Mouse (Mus musculus) urinary bladder, adult 2 months (tissue): ENCODE measurements at regions not wholly inside any gene's neighbourhood (a gene's known extent, or its start where the extent isn't known, plus 50 kb on each side); places are given as distances from the start of the nearest gene placed in this dataset.

Experiments used
- DNase-seq: peaks from one replicate; pipeline ENCODE4 v3.0.0; 2022; ENCODE audit warnings: low spot score

DNA sequence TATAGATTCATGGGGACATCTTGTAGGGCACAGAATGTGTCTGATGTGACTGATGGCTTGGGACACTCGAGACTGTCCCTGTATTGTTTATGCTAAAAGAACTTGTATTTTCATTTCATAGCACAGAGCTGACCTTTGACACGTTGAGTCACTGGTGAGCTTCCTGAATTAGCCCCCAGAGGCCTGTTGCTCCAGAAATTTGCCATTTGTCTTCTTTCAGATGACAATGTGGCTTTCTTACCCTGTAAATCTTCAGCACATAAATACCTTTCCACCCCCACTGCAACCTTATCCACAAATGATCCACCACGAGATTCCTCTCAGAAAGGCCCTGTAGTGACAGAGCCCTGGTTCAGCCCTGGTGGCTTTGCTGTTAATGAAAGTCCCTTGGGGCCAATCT is 335.5 kb upstream of the Zfp637 start:
- no peak for DNase-seq

DNA sequence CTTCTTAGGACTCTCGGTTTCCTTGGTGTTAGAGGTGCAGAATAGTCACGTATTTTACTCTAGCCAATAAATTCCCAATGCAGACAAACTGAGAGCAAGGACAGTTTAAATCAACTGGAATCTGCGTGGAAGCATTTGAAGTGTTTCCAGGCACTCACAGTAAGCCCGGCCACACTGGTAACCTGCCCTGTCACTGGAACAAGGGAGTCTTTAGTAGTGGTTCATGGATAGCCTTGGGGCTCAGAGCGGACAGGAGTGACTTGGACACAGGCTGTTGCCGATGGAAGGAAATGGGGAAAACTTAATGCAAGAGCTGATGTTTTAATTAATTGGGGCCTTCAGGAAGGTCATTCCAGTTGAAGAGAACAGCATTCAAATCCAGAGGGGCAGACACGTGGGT is 334.4 kb upstream of the Zfp637 start:
- DNase-seq: no peak

- no peak for DNase-seq
Measured at GRCm38 (mm10) chr6:117508860-117509259, 332.1 kb upstream of the Zfp637 start.

- DNase-seq: no peak
Measured at GRCm38 (mm10) chr6:117510026-117510425, 331.0 kb upstream of the Zfp637 start.

GRCm38 (mm10) chr6:117514831-117515230 is 326.1 kb upstream of the Zfp637 start:
- no peak for DNase-seq

GRCm38 (mm10) chr6:117516906-117517305 is 324.1 kb upstream of the Zfp637 start:
- no peak for DNase-seq

DNA sequence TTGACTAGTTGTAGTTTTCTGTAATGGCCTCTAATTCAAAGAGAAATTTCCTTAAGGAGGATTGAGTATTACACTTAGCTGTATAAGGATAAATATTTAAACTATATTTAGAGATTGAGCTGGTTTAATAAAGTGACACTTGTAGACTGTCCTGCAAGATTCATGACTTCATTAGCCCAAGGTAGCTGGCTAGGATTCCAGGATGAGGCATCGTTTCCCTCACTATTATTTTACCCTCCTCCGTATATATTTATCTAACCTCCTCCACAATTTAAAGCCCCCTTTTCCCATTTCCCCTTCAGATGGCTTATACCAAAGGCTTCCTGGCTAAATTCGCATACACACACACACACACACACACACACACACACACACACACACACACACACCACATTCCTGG is 322.0 kb upstream of the Zfp637 start:
- no peak for DNase-seq

GRCm38 (mm10) chr6:117519466-117519865 is 321.5 kb upstream of the Zfp637 start:
- no peak for DNase-seq

GRCm38 (mm10) chr6:117526161-117526935 is 314.6 kb upstream of the Zfp637 start:
- DNase-seq: no peak

DNA sequence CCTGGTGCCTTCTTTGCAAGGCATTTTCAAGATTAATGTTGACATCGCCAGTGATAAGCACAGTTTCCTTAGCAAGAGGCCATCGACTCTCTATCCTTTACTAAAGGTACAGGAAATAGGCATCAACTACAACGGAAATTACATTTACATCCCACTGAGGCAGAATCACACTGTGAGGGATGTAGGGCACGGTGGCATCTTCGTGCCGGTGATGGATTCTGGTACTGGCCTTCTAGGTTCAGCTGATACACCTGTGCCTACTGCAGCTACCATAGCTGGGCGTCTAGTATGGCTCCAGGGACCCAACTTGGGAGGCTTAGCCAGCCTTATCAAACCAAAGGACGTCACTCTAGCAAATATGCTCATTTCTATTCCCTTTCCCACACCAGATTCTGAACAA is 313.5 kb upstream of the Zfp637 start:
- DNase-seq: no peak

GRCm38 (mm10) chr6:117534149-117534548 is 306.8 kb upstream of the Zfp637 start:
- no peak for DNase-seq

DNA sequence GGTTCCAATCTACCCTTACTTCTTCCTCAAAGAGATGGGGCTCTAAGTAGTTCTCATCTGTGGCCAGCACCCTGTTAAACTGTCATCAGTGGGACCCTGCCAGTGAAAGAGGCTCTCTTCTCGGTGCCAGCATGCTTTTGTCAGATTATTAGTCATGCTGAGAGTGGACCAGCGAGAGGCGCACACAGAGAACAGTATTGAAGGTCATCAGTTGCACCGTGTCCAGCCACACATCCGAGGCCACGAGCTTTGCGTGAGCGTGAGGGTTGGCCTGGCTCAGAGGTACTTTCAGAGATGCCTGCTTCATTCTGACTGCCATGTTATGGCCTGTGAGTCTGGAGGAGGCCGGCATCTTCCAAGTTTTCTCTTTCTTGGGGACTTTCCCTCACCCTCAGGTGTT is 306.0 kb upstream of the Zfp637 start:
- DNase-seq: no peak

GRCm38 (mm10) chr6:117536084-117536483 is 304.9 kb upstream of the Zfp637 start:
- DNase-seq: no peak

GRCm38 (mm10) chr6:117542431-117542830 is 298.5 kb upstream of the Zfp637 start:
- no peak for DNase-seq

DNA sequence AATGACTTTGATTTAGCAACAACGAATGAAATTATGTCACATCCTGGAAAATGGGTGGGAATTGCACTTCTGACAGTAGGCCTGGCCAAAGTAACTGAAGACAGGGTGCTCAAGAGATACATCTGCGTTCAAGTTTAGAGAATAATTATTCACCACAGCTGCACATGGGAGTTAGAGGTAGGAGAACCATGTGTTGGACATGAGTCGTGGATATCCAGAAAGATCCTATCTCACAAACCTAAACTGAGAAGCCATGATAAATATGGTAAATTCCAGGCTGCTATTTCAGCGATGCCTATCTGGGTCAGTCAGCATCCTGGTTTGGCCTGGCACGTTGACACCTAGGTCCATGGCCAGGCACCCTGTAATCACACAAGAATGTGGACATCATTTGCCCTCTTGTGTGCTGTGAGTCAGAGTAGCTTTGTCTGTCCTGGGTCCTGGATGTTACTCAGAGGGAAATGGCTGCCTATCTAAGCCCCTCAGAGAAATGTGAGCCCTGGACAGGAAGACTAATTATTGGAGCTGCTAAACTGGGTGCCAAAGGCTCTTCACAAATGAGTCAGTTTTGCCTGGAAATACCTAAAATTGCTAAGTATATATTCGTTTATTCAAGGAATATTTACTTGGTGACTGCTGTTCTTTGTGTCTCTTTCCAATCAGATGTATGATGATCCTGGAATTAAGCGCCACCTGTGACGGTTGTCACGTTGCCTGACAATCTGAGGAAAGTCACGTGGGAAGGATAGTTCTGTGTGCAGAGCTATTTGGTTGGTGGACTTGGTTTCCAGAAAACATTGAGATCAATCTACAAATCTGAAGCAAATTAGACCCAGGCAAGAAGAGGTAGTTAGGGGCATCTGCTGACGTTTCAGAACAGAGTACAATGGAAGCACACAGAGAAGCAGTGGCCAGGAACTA is 296.4 kb upstream of the Zfp637 start:
- no peak for DNase-seq

DNA sequence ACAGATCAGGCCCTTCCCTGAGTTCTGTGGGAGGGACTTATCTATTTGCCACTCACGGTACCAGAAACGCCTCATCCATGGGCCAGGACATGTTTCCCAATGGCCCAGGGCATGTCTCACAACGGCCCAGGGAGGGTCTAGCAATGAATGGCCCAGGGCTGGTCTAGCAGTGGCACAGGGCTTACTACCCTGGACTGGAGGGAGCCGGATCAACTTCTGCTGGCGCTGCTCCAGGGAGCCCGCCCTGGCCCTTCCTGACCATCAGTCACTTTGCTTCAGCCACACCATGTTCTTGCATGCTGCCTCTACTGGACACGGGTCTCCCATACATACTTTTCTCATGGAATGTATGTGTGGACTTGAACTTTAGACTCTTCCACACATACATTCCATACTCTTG is 290.1 kb upstream of the Zfp637 start:
- no peak for DNase-seq

DNA sequence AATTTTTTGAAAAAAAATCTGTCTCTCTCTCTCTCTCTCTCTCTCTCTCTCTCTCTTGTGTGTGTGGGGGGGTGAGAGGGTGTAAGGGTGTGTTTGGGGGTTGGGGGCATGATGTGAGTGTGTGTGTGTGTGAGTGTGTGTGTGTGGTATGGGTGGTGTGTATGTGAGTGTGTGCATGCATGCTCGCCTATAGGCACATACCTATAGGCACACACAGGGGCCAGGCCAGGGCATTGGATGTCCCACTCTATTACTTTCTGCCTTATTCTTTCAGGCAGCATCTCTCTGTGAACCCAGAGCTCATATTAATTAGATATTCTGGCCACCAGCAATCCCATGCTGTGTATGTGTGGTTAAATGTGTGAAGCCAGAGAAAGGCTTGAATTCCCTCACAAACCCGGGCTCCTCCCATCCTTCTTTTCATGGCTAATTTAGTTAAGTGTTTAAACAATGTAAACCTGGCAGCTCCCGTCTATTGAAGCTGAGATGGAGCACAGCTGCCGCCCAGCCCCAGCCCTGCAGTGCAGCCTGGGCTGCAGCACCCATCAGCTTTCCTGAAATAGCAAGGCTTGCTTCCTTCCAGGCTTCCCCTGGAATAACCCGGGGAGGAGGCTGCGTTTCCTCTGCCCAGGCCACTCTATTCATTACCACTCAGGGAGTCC is 288.8 kb upstream of the Zfp637 start:
- DNase-seq: no peak

DNA sequence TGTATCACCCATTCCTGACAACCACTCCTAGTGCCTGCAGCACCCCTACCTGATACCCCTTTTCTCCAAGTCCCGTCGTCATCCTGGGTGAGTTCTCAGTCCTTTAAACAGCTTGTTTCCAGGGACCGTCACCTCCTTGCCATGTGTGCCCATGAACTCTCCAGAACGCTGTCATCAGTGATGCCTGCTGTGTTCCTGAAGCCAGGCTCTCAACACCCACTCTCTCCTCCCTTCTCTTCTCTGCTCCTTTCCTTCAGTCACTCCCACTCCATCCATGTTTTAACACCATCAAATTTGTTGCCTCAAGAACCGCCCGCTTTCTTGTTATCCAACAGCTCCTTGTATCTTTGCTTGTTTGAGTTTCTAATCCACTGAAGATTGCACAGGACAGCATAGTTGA is 277.8 kb upstream of the Zfp637 start:
- DNase-seq: no peak

DNA sequence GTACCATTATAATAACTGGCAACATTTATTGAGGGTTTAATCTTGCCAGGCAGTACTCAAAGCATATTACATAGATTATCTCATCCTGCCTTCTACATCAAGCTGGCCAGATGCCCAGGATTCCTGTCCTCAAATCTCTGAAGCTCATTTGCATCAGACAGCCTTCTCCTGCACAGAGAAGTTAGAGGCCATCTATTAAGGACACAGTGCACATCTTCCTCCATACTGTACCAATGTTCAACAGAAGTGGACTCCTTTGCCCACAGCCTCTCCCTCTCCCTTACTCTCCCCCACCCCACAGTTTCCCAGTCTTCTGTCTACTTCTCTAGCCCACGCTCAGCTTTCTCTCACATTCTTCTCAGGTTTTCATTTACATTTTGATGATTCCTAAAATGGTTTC is 277.3 kb upstream of the Zfp637 start:
- DNase-seq: no peak

DNA sequence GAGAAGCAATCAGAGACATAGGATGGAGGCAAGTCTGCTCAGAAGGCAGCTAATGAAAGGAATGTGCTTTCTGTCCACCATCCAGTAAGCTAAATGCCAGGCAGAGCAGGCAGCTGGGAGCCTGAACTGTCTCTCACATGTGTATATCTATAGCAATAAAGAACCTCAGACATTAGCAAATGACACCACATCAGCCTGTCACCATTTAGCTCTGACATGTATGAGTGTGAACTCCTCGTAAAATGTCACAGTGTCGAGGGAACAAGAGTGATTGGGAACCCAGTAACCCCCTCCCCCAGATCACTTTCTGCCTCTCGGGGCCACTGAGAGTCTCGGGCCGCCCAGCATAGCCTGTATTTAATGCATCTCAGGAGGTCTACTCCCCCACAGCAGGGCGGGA is 274.2 kb upstream of the Zfp637 start:
- DNase-seq: no peak

- no peak for DNase-seq
Measured at GRCm38 (mm10) chr6:117567691-117568090, 273.3 kb upstream of the Zfp637 start.

DNA sequence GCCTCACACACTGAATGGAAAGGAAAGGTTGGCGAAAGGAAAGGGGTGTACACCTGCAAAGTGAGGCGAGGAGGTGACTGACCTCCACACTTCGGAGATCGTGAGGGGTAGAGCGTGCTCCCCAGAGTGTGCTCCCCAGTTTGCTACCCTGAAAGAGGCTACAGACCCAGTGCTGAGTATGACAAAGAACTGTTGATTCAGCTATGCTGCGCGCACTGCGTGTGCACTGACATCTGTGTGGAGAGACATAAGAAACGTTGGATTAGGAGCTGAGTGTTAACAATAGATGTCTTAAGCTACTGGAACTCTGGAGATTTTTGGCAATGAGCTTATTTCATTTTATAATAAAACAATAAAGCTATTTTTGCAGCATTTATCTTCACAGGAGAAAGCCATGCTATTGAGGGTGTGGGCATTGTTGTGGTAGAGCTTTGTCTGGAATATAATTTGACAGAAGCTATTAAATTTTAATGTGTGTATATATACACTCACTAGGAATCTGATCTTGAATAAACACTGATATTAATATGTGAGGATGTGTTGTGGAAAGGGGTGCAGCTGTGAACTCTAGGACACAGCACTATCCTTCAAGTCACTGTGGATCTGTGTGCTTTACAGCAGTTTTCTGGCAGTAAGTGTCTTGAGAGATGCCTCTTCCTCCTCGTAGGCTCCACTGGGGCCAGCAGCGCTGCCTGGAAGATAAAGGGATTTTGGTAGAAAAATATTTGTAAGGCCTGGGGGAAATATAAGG is 271.2 kb upstream of the Zfp637 start:
- DNase-seq: no peak
